Mouse (Mus musculus): ENCODE measurements around the gene Adcy1. TPM values are rescaled to one million over a fixed set of nuclear protein-coding genes. Genes with fewer than 3 reads are reported as not detected.

The Adcy1 gene
- polyA plus RNA-seq, 1 experiment: 0.40 TPM

- Histone ChIP-seq H3K4me1 (ENCODE audit: control insufficient read depth, insufficient read depth, low read length) (no peaks in the 10 kb centered on the region), H3K27ac (ENCODE audit: control insufficient read depth, insufficient read depth, low read depth, low read length, poor library complexity) (no peak overlapping the region), H3K4me3 (replicated peaks; ENCODE audit: control insufficient read depth, low read depth, low read length) (no peak overlapping the region)
- WGBS: 67% methylated on average over 3 of the region's 3 CpGs
- no peak for TF ChIP-seq POLR2A (IDR thresholded peaks at IDR 0.05; ENCODE audit: borderline replicate concordance, control insufficient read depth, low read depth, low read length)
- TF ChIP-seq CTCF (IDR thresholded peaks at IDR 0.05; ENCODE audit: control insufficient read depth, insufficient read depth, low read length): no peak
These were observed 10.3 kb downstream of the Adcy1 start for GRCm38 (mm10) chr11:7073556-7073955.

- H3K4me3 ChIP-seq (replicated peaks; ENCODE audit: control insufficient read depth, low read depth, low read length): no peak overlapping the region
- H3K4me1 ChIP-seq (ENCODE audit: control insufficient read depth, insufficient read depth, low read length): no peaks in the 10 kb centered on the region
- WGBS: 60% methylated on average over 3 of the region's 3 CpGs
- TF ChIP-seq POLR2A (IDR thresholded peaks at IDR 0.05; ENCODE audit: borderline replicate concordance, control insufficient read depth, low read depth, low read length) (no peak), CTCF (IDR thresholded peaks at IDR 0.05; ENCODE audit: control insufficient read depth, insufficient read depth, low read length) (no peak)
- no peak overlapping the region for H3K27ac ChIP-seq (ENCODE audit: control insufficient read depth, insufficient read depth, low read depth, low read length, poor library complexity)
These were observed 13.2 kb downstream of the Adcy1 start for GRCm38 (mm10) chr11:7076510-7076909.

- H3K4me3 ChIP-seq (replicated peaks; ENCODE audit: control insufficient read depth, low read depth, low read length): no peak overlapping the region
- WGBS: 94% methylated on average over 1 of the region's 1 CpGs
- H3K4me1 ChIP-seq (ENCODE audit: control insufficient read depth, insufficient read depth, low read length): no peaks in the 10 kb centered on the region
- TF ChIP-seq POLR2A (IDR thresholded peaks at IDR 0.05; ENCODE audit: borderline replicate concordance, control insufficient read depth, low read depth, low read length) (no peak), CTCF (IDR thresholded peaks at IDR 0.05; ENCODE audit: control insufficient read depth, insufficient read depth, low read length) (no peak)
- no peak overlapping the region for H3K27ac ChIP-seq (ENCODE audit: control insufficient read depth, insufficient read depth, low read depth, low read length, poor library complexity)
These were observed 18.6 kb downstream of the Adcy1 start for GRCm38 (mm10) chr11:7081893-7082292.

- Histone ChIP-seq H3K4me3 (replicated peaks; ENCODE audit: control insufficient read depth, low read depth, low read length) (no peak overlapping the region), H3K27ac (ENCODE audit: control insufficient read depth, insufficient read depth, low read depth, low read length, poor library complexity) (no peak overlapping the region), H3K4me1 (ENCODE audit: control insufficient read depth, insufficient read depth, low read length) (no peaks in the 10 kb centered on the region)
- no peak for TF ChIP-seq POLR2A (IDR thresholded peaks at IDR 0.05; ENCODE audit: borderline replicate concordance, control insufficient read depth, low read depth, low read length)
- TF ChIP-seq CTCF (IDR thresholded peaks at IDR 0.05; ENCODE audit: control insufficient read depth, insufficient read depth, low read length): no peak
- WGBS: 84% methylated on average over 1 of the region's 1 CpGs
These were observed 20.6 kb downstream of the Adcy1 start for GRCm38 (mm10) chr11:7083911-7084310.

GRCm38 (mm10) chr11:7085184-7085583 is 21.9 kb downstream of the Adcy1 start:
- Histone ChIP-seq H3K4me1 (ENCODE audit: control insufficient read depth, insufficient read depth, low read length) (no peaks in the 10 kb centered on the region), H3K27ac (ENCODE audit: control insufficient read depth, insufficient read depth, low read depth, low read length, poor library complexity) (no peak overlapping the region), H3K4me3 (replicated peaks; ENCODE audit: control insufficient read depth, low read depth, low read length) (no peak overlapping the region)
- TF ChIP-seq POLR2A (IDR thresholded peaks at IDR 0.05; ENCODE audit: borderline replicate concordance, control insufficient read depth, low read depth, low read length): no peak
- TF ChIP-seq CTCF (IDR thresholded peaks at IDR 0.05; ENCODE audit: control insufficient read depth, insufficient read depth, low read length): no peak
- WGBS: 73% methylated on average over 5 of the region's 5 CpGs

- no peaks in the 10 kb centered on the region for H3K4me1 ChIP-seq (ENCODE audit: control insufficient read depth, insufficient read depth, low read length)
- WGBS: 92% methylated on average over 5 of the region's 5 CpGs
- no peak overlapping the region for H3K27ac ChIP-seq (ENCODE audit: control insufficient read depth, insufficient read depth, low read depth, low read length, poor library complexity)
- H3K4me3 ChIP-seq (replicated peaks; ENCODE audit: control insufficient read depth, low read depth, low read length): no peak overlapping the region
- no peak for TF ChIP-seq POLR2A (IDR thresholded peaks at IDR 0.05; ENCODE audit: borderline replicate concordance, control insufficient read depth, low read depth, low read length)
- no peak for TF ChIP-seq CTCF (IDR thresholded peaks at IDR 0.05; ENCODE audit: control insufficient read depth, insufficient read depth, low read length)
These were observed 27.8 kb downstream of the Adcy1 start for GRCm38 (mm10) chr11:7091120-7091519.

GRCm38 (mm10) chr11:7094844-7095243 is 31.6 kb downstream of the Adcy1 start:
- WGBS: 87% methylated on average over 6 of the region's 6 CpGs
- H3K4me1 ChIP-seq (ENCODE audit: control insufficient read depth, insufficient read depth, low read length): no peaks in the 10 kb centered on the region
- no peak overlapping the region for H3K4me3 ChIP-seq (replicated peaks; ENCODE audit: control insufficient read depth, low read depth, low read length)
- TF ChIP-seq CTCF (IDR thresholded peaks at IDR 0.05; ENCODE audit: control insufficient read depth, insufficient read depth, low read length): no peak
- TF ChIP-seq POLR2A (IDR thresholded peaks at IDR 0.05; ENCODE audit: borderline replicate concordance, control insufficient read depth, low read depth, low read length): no peak
- no peak overlapping the region for H3K27ac ChIP-seq (ENCODE audit: control insufficient read depth, insufficient read depth, low read depth, low read length, poor library complexity)

GRCm38 (mm10) chr11:7101674-7102073 is 38.4 kb downstream of the Adcy1 start:
- Histone ChIP-seq H3K4me1 (ENCODE audit: control insufficient read depth, insufficient read depth, low read length) (no peaks in the 10 kb centered on the region), H3K4me3 (replicated peaks; ENCODE audit: control insufficient read depth, low read depth, low read length) (no peak overlapping the region), H3K27ac (ENCODE audit: control insufficient read depth, insufficient read depth, low read depth, low read length, poor library complexity) (no peak overlapping the region)
- WGBS: 74% methylated on average over 6 of the region's 6 CpGs
- TF ChIP-seq POLR2A (IDR thresholded peaks at IDR 0.05; ENCODE audit: borderline replicate concordance, control insufficient read depth, low read depth, low read length) (no peak), CTCF (IDR thresholded peaks at IDR 0.05; ENCODE audit: control insufficient read depth, insufficient read depth, low read length) (no peak)
